Mouse (Mus musculus): Measurements from ENCODE around the gene Fam129c. TPM values are rescaled to one million over a fixed set of nuclear protein-coding genes. Genes with fewer than 3 reads are reported as not detected.

Fam129c gene
- polyA plus RNA-seq, 1 experiment from 2014 or later = 7.8 TPM

GRCm38 (mm10) chr8:71596384-71596783, 1.1 kb upstream of the Fam129c start:
- 50% methylated on average over 6 of the region's 6 CpGs for WGBS
- no peak overlapping the region for H3K27ac ChIP-seq (replicated peaks)
- no peak for ATAC-seq (ENCODE audit: low read depth)
- peaks cover 21% of the 10 kb centered on the region for H3K36me3 ChIP-seq
- 0 out of 2 replicates have a peak overlapping the region, but pooled peaks have one; percentile 41 for H3K9ac ChIP-seq
- no peak overlapping the region for H3K4me3 ChIP-seq
- H3K4me1 ChIP-seq (replicated peaks) = peaks cover 30% of the 10 kb centered on the region
- H3K4me2 ChIP-seq = no peak overlapping the region
- H3K9me3 ChIP-seq = no peaks in the 10 kb centered on the region
- peaks cover 21% of the 10 kb centered on the region for H3K27me3 ChIP-seq

DNA sequence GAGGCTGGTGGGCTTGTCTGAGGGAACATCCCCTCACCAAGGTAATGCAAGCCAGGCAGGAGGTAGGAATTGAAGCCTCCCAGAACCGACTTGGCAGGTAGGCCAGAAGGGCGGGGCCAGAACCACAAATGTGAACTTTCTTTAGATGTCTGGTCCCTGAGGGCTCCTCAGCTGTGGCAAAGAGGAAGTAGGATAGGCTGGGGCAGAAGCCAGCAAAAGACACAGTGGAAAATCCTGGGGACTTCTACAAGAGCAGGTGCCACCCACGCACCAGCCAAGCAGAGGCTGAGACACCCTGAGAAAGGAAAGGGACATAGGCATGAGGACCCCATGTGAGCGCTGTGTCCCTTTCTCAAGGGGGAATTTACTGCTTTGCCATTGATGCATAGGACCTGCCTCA, 650 bp upstream of the Fam129c start:
- Histone ChIP-seq H3K4me2 (no peak overlapping the region), H3K27ac (replicated peaks) (no peak overlapping the region), H3K27me3 (peaks cover 25% of the 10 kb centered on the region), H3K9ac (no peak overlapping the region), H3K9me3 (no peaks in the 10 kb centered on the region), H3K36me3 (peaks cover 21% of the 10 kb centered on the region), H3K4me1 (replicated peaks) (peaks cover 30% of the 10 kb centered on the region), H3K4me3 (no peak overlapping the region)
- ATAC-seq (ENCODE audit: low read depth) = no peak
- 82% methylated on average over 4 of the region's 4 CpGs for WGBS

GRCm38 (mm10) chr8:71598375-71598774, 927 bp downstream of the Fam129c start:
- H3K4me2 ChIP-seq = no peak overlapping the region
- no peak overlapping the region for H3K9ac ChIP-seq
- no peaks in the 10 kb centered on the region for H3K9me3 ChIP-seq
- peaks cover 21% of the 10 kb centered on the region for H3K36me3 ChIP-seq
- peaks cover 36% of the 10 kb centered on the region for H3K4me1 ChIP-seq (replicated peaks)
- peaks cover 41% of the 10 kb centered on the region for H3K27me3 ChIP-seq
- no peak for ATAC-seq (ENCODE audit: low read depth)
- H3K27ac ChIP-seq (replicated peaks) = no peak overlapping the region
- H3K4me3 ChIP-seq = no peak overlapping the region

DNA sequence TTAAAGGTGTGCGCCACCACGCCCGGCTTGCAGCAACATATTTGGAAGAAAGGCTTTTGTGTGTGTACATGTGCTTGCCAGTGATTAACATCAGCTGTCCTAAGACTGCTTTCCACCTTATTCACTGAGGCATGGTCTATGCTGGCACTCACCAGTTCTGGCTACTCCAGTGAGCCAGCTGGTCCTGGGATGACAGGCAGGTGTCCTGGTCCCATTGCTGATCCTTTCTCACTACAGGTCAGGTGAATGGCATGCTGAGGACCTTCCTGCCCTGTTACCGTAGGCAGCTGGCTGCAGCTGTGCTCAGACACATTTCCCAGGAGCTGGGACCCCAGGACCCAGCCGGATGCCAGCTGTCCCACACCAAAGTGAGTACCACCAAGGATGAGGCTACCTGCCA, 1.4 kb downstream of the Fam129c start:
- Histone ChIP-seq H3K9ac (no peak overlapping the region), H3K4me1 (replicated peaks) (peaks cover 31% of the 10 kb centered on the region), H3K4me3 (no peak overlapping the region), H3K27ac (replicated peaks) (no peak overlapping the region), H3K4me2 (no peak overlapping the region), H3K36me3 (peaks cover 21% of the 10 kb centered on the region), H3K27me3 (peaks cover 45% of the 10 kb centered on the region), H3K9me3 (no peaks in the 10 kb centered on the region)
- WGBS = 91% methylated on average over 5 of the region's 5 CpGs
- no peak for ATAC-seq (ENCODE audit: low read depth)

- WGBS = 3% methylated on average over 63 of the region's 65 CpGs
- Histone ChIP-seq H3K4me1 (replicated peaks) (peaks cover 16% of the 10 kb centered on the region), H3K27me3 (peaks cover 51% of the 10 kb centered on the region), H3K36me3 (peaks cover 15% of the 10 kb centered on the region), H3K9me3 (no peaks in the 10 kb centered on the region), H3K4me2 (peak overlapping the region; percentile 57), H3K27ac (replicated peaks) (0 out of 2 replicates have a peak overlapping the region, but pooled peaks have one; percentile 46), H3K4me3 (peak overlapping the region; percentile 38), H3K9ac (peak overlapping the region; percentile 67)
- peak; percentile 55 for ATAC-seq (ENCODE audit: low read depth)
These were observed 4.7 kb downstream of the Fam129c start for GRCm38 (mm10) chr8:71601939-71602665.

DNA sequence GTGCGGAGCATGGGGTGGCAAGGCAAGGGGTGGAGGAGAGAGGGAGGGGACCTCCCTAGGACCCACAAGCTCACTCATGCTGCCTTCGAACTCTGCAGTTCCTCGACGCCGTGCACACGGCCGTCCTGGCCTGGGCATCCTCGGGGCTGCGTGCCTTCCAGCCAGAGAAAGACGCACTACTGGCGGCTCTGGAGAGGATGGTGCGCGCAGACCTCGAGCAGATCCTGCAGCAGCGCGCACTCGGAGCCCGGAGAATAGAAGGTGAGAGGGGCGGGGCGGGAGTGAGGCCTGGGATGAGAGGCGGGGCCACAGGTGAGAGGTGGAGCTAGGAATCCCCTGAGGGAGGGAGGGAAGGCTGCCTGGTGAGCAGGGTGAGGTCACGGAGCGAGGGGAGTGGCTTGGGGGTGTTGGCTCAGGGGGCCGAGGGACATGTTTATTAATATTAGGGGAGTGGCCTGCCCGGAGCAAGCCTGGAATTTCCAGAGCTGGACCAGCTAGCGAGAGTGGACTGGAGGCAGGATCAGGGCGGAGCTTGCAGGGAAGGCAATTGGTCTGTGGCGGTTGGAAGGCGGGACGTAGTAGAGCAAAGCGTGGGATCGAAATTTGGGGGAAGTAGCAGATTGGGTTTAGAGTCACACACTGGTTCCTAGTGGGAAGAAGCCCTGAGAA, 5.4 kb downstream of the Fam129c start:
- Histone ChIP-seq H3K36me3 (peaks cover 15% of the 10 kb centered on the region), H3K4me1 (replicated peaks) (peaks cover 16% of the 10 kb centered on the region), H3K4me2 (peak overlapping the region; percentile 57), H3K27me3 (peaks cover 51% of the 10 kb centered on the region), H3K9ac (peak overlapping the region; percentile 67), H3K27ac (replicated peaks) (0 out of 2 replicates have a peak overlapping the region, but pooled peaks have one; percentile 46), H3K9me3 (no peaks in the 10 kb centered on the region), H3K4me3 (peak overlapping the region; percentile 38)
- 3% methylated on average over 32 of the region's 32 CpGs for WGBS
- ATAC-seq (ENCODE audit: low read depth) = peak; percentile 76

DNA sequence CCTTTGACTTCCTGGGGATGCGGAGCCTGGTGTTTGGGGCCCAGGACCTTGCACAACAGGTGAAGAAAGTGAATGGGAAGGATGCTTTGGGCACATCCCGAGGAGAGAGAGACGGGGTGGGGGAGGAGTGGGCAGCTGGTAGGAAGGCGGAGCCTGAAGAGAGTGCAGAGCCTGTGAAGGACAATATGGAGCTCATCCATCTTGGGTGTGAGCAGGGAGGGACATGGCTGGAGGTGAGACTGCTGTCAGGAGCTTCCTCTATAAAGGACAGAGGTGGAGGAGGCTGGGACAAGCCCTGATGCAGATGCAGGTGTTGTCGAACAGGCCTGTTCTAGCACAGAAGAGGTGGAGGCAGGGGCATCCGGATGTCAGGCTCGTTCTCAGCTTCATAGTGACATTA, 6.6 kb downstream of the Fam129c start:
- Histone ChIP-seq H3K36me3 (peaks cover 12% of the 10 kb centered on the region), H3K9ac (no peak overlapping the region), H3K27ac (replicated peaks) (no peak overlapping the region), H3K9me3 (no peaks in the 10 kb centered on the region), H3K4me1 (replicated peaks) (peaks cover 16% of the 10 kb centered on the region), H3K4me3 (no peak overlapping the region), H3K27me3 (peaks cover 51% of the 10 kb centered on the region), H3K4me2 (no peak overlapping the region)
- 49% methylated on average over 7 of the region's 7 CpGs for WGBS
- ATAC-seq (ENCODE audit: low read depth) = no peak

DNA sequence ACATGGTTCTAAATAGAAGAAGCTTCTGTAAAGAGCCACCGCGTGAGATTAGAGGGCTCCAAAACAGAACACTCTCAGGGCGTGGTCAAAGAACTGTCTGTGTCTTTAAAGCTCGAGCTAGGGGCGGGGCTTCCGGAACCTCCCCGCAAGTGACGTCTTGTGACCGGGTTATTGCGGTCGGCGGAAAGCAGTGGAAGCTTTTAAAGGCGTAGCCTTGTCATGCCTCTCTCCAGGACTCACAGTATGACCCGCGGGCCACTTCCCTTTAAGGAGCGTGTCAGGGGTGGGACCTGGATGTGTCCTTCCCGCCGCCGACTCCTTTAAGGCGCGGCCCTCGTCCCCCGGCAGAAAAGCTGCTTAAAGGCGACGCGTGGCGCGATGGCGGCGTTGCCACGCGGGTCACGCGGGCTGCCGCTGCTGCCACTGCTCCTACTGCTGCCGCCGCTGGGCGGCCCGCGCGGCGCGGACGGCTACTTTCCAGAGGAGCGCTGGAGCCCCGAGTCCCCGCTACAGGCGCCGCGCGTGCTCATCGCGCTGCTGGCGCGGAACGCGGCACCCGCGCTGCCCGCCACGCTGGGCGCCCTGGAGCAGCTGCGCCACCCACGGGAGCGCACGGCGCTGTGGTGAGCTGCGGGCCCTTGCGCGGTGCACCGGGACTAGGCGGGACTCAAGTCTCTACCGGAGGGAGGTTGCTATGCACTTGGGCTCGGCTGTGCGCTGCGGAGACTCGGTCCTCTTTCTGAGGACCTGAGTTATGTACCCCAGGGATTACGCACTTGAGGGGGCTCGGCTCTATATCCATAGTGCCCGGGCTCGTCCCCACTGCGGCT, 13.6 kb downstream of the Fam129c start, which contains the start of gene Colgalt1:
Gene Colgalt1 (plus strand): TSS at position 177 of the 830 bp plus-strand sequence.
- WGBS = under 1% methylated on average over 82 of the region's 82 CpGs
- peak within 1 kb of the TSS; percentile 74 for H3K4me2 ChIP-seq
- no peaks in the 10 kb centered on the region for H3K9me3 ChIP-seq
- H3K9ac ChIP-seq = peak within 1 kb of the TSS; percentile 88
- H3K4me1 ChIP-seq (replicated peaks) = peaks cover 16% of the 10 kb centered on the region
- peak; percentile 99 for ATAC-seq (ENCODE audit: low read depth)
- H3K4me3 ChIP-seq = peak within 1 kb of the TSS; percentile 80
- H3K27me3 ChIP-seq = no peaks in the 10 kb centered on the region
- peaks cover 27% of the 10 kb centered on the region for H3K36me3 ChIP-seq
- H3K27ac ChIP-seq (replicated peaks) = peak within 1 kb of the TSS; percentile 90

DNA sequence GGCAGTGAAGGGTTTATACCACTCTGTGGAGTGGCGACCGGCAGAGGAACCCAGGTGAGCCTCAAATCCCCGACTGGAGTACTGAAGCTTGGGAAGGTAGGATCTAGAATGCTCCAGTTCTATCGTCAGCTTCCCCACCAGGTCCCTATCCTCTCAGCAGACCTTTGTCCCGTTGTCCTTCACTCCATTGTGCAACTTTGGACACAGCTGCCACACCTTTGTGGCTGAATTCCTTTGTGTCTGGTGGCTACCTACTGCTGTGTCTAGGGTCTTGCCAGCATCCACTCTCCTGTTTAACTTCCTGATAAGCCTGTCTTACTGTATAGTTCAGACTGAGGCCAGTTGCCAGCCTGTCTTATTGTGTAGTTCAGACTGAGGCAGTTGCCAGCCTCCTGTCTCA, 14.7 kb downstream of the Fam129c start:
- Histone ChIP-seq H3K4me1 (replicated peaks) (peaks cover 16% of the 10 kb centered on the region), H3K4me3 (peak overlapping the region; percentile 80), H3K9ac (peak overlapping the region; percentile 88), H3K36me3 (peaks cover 39% of the 10 kb centered on the region), H3K27me3 (no peaks in the 10 kb centered on the region), H3K4me2 (peak overlapping the region; percentile 74), H3K27ac (replicated peaks) (no peak overlapping the region), H3K9me3 (no peaks in the 10 kb centered on the region)
- no peak for ATAC-seq (ENCODE audit: low read depth)
- 36% methylated on average over 5 of the region's 5 CpGs for WGBS

GRCm38 (mm10) chr8:71613418-71613817, 16.0 kb downstream of the Fam129c start:
- Histone ChIP-seq H3K4me3 (no peak overlapping the region), H3K36me3 (peaks cover 51% of the 10 kb centered on the region), H3K4me2 (no peak overlapping the region), H3K9ac (0 out of 2 replicates have a peak overlapping the region, but pooled peaks have one; percentile 13), H3K9me3 (no peaks in the 10 kb centered on the region), H3K4me1 (replicated peaks) (peaks cover 16% of the 10 kb centered on the region), H3K27ac (replicated peaks) (no peak overlapping the region), H3K27me3 (no peaks in the 10 kb centered on the region)
- 74% methylated on average over 4 of the region's 4 CpGs for WGBS
- no peak for ATAC-seq (ENCODE audit: low read depth)

DNA sequence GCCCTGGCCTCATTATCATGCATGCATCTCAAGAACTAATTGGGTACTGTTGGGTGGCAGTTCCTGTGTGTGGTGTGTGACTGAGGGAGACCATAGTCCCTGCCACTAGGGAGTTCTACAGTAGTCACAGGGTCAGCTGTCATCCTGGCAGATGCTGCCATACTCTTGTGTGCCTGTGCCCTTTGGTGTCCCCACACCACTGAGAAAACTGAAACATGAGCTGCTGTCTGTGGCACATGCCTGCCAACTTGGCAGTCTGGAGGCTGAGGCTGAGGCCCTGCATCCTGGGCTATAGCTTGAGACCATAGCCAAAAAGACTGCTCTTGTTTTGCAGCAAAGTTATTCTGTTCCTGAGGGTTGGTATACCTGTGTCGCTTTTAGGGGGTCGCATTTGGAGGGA, 22.3 kb downstream of the Fam129c start:
- Histone ChIP-seq H3K27me3 (no peaks in the 10 kb centered on the region), H3K9ac (no peak overlapping the region), H3K4me1 (replicated peaks) (no peaks in the 10 kb centered on the region), H3K4me2 (no peak overlapping the region), H3K4me3 (no peak overlapping the region), H3K9me3 (no peaks in the 10 kb centered on the region), H3K27ac (replicated peaks) (no peak overlapping the region), H3K36me3 (peaks cover 99% of the 10 kb centered on the region)
- 98% methylated on average over 2 of the region's 2 CpGs for WGBS
- no peak for ATAC-seq (ENCODE audit: low read depth)

DNA sequence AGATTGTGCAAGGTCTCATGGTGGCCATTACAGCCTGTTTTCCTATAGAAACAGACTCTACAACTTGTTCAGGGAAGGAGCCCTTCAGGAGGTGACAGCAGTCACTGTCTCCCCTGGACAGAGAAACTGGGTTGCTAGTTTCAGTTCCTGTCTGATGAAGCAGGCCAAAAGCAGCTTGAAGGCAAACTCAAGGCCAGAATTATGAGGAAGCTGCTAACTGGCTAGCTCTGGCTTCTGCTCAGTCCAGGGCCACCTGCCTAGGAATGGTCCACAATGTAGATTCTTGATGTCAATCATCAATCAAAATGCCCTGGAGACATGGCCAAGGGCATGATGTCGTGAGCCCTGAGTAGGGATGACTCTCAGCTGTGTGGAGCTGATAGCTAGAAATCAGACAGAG, 27.6 kb downstream of the Fam129c start:
- Histone ChIP-seq H3K27ac (replicated peaks) (no peak overlapping the region), H3K4me2 (no peak overlapping the region), H3K4me3 (no peak overlapping the region), H3K9me3 (no peaks in the 10 kb centered on the region), H3K4me1 (replicated peaks) (peaks cover 26% of the 10 kb centered on the region), H3K27me3 (peaks cover 3% of the 10 kb centered on the region), H3K36me3 (peaks cover 58% of the 10 kb centered on the region), H3K9ac (no peak overlapping the region)
- ATAC-seq (ENCODE audit: low read depth) = no peak
- WGBS = 56% methylated on average over 1 of the region's 1 CpGs

All from neural tube, embryonic 13.5 days (tissue).